ENCODE assay signal across 11 mouse cellular contexts in the genomic region with DNA sequence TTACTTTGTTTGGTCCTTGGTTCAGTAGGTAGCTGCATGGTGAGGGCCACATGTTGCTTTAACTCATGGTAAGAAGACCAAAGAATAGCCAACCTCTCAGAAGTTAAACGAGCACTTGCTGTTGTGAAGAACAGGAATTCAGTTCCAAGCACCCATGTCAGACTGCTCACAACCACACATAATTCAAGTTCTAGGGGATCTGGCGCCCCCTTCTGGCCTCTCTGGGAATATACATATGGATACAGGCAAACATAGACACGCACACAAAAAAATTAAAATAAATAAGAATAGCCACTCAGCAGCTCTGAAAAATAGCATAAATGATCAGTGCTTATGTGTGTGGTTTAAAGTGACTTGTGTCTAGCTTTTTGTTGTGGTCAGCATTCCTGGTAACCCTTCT. TPM values are rescaled to one million over a fixed set of nuclear protein-coding genes. Genes with fewer than 3 reads are reported as not detected.
DNase-seq lines count a peak whose midpoint lies in the region; ATAC-seq and TF ChIP-seq lines count a peak whose summit lies in the region.
"Had no signal": no experiment of that assay in that cellular context is flagged by ENCODE, and none has a peak within 500 bp of the region (broad histone marks: within the 10 kb centered on the region; RNA-seq: fewer than 3 reads in every experiment).

No protein-coding gene starts in this region.

- H3K27me3 ChIP-seq in hindbrain, postnatal 0 days (ENCODE audit: insufficient read depth, low read length), result no peaks in the 10 kb centered on the region
- no peaks in the 10 kb centered on the region for H3K27me3 ChIP-seq in hindbrain, embryonic 10.5 days (ENCODE audit: insufficient read depth, poor library complexity, severe bottlenecking)
- H3K27me3 ChIP-seq: embryonic facial prominence, embryonic 15.5 days; midbrain, embryonic 15.5 days had no signal

- intact Hi-C loops in left cerebral cortex, postnatal 25 days (cut with DNase I), result loop anchor here (5.0 kb wide), 1 partner anchor 47 kb away; a partner anchor contains a TSS

- H3K4me3 ChIP-seq in hindbrain, postnatal 0 days (ENCODE audit: low read length), result no peak overlapping the region
- no peak overlapping the region for H3K4me3 ChIP-seq in hindbrain, embryonic 10.5 days
- H3K4me3 ChIP-seq: embryonic facial prominence, embryonic 15.5 days; midbrain, embryonic 15.5 days had no signal

- peak overlapping the region; percentile 37; the same call in 1 of the 2 replicates for H3K27ac ChIP-seq in hindbrain, postnatal 0 days
- H3K27ac ChIP-seq in hindbrain, embryonic 10.5 days, result no peak overlapping the region
- H3K27ac ChIP-seq: embryonic facial prominence, embryonic 15.5 days; midbrain, embryonic 15.5 days had no signal

- no peak overlapping the region for H3K9ac ChIP-seq in hindbrain, postnatal 0 days (replicated peaks; ENCODE audit: low read length)
- H3K9ac ChIP-seq: embryonic facial prominence, embryonic 15.5 days; midbrain, embryonic 15.5 days had no signal

- DNase-seq in hindbrain, postnatal 0 days (ENCODE audit: low spot score), result no peak
- DNase-seq in hindbrain, embryonic 10.5 days (ENCODE audit: low spot score), result no peak
- peak; percentile 14 to 49 for DNase-seq in spleen, postnatal 10 days (ENCODE audit: low spot score in 2 of 2)
- no peak for DNase-seq in spleen, postnatal 36 days (ENCODE audit: low spot score in 2 of 2)
- DNase-seq in c-Kit-positive CD71-positive TER-119-positive erythroid progenitor cells, embryonic 14.5 days (ENCODE audit: low spot score), result peak; percentile 14
- no peak for DNase-seq in urinary bladder, postnatal 10 days (ENCODE audit: low spot score)
- DNase-seq in left cerebral cortex, adult 11 months (ENCODE audit: low spot score), result no peak
- no peak for DNase-seq in left cerebral cortex, postnatal 25 days (ENCODE audit: low spot score in 2 of 2)
- DNase-seq: heart, postnatal 4 days had no signal

- 71% methylated on average over 3 of the region's 3 CpGs for WGBS in hindbrain, postnatal 0 days
- WGBS in hindbrain, embryonic 10.5 days, result 72% methylated on average over 3 of the region's 3 CpGs

- TF ChIP-seq CTCF in hindbrain, postnatal 0 days (IDR thresholded peaks at IDR 0.05; ENCODE audit: low read depth), result peak; percentile 41; the same call in 1 of the 2 replicates

- no peak overlapping the region for H3K4me2 ChIP-seq in hindbrain, postnatal 0 days (ENCODE audit: low read depth, low read length)
- H3K4me2 ChIP-seq: embryonic facial prominence, embryonic 15.5 days; midbrain, embryonic 15.5 days had no signal

- no peaks in the 10 kb centered on the region for H3K36me3 ChIP-seq in hindbrain, postnatal 0 days (ENCODE audit: insufficient read depth, low read length)
- no peaks in the 10 kb centered on the region for H3K36me3 ChIP-seq in hindbrain, embryonic 10.5 days
- H3K36me3 ChIP-seq: embryonic facial prominence, embryonic 15.5 days; midbrain, embryonic 15.5 days had no signal

- no peaks in the 10 kb centered on the region for H3K4me1 ChIP-seq in hindbrain, postnatal 0 days (ENCODE audit: insufficient read depth, low read length)
- H3K4me1 ChIP-seq in hindbrain, embryonic 10.5 days (replicated peaks), result no peaks in the 10 kb centered on the region
- H3K4me1 ChIP-seq: midbrain, embryonic 15.5 days had no signal

- ATAC-seq in hindbrain, postnatal 0 days, result no peak
- ATAC-seq: midbrain, embryonic 15.5 days had no signal

- H3K9me3 ChIP-seq in hindbrain, postnatal 0 days (ENCODE audit: low read length), result no peaks in the 10 kb centered on the region
- no peaks in the 10 kb centered on the region for H3K9me3 ChIP-seq in hindbrain, embryonic 10.5 days
- H3K9me3 ChIP-seq: embryonic facial prominence, embryonic 15.5 days; midbrain, embryonic 15.5 days had no signal

RNA-seq across cellular contexts. Expression of a gene that starts 0.9 kb away (rescaled TPM):
- total RNA-seq in hindbrain, postnatal 0 days (2014; rRNA removed), result 0.68 and 1.9 TPM in 2 replicates
- 1.4 and 1.5 TPM in 2 replicates for polyA plus RNA-seq in hindbrain, postnatal 0 days (2015; fragmentation: Nextera tagmentation; extraction: Ambion mirVana)
- 0.86 TPM in 1 of 2 replicates, not detected in the other for polyA plus RNA-seq in hindbrain, embryonic 10.5 days (2016; fragmentation: Nextera tagmentation; extraction: Ambion mirVana)
- under 1 TPM; 0.30 to 0.34 TPM for total RNA-seq in left cerebral cortex, postnatal 25 days (2021)
- total RNA-seq: heart, postnatal 4 days had no signal

RNA-seq across cellular contexts. Expression of a gene that starts 47.3 kb away (rescaled TPM):
- 112 and 125 TPM in 2 replicates for total RNA-seq in hindbrain, postnatal 0 days (2014; rRNA removed)
- 21.7 and 22.9 TPM in 2 replicates for polyA plus RNA-seq in hindbrain, postnatal 0 days (2015; fragmentation: Nextera tagmentation; extraction: Ambion mirVana)
- polyA plus RNA-seq in hindbrain, embryonic 10.5 days (2016; fragmentation: Nextera tagmentation; extraction: Ambion mirVana), result 9.2 and 11.8 TPM in 2 replicates
- 10 to 100 TPM; 81.9 to 84.5 TPM for total RNA-seq in left cerebral cortex, postnatal 25 days (2021)

RNA-seq across cellular contexts. Expression of a gene that starts 48.9 kb away (rescaled TPM):
- total RNA-seq in hindbrain, postnatal 0 days (2014; rRNA removed), result 1.8 and 5.4 TPM in 2 replicates
- polyA plus RNA-seq in hindbrain, postnatal 0 days (2015; fragmentation: Nextera tagmentation; extraction: Ambion mirVana), result 5.6 and 6.3 TPM in 2 replicates
- polyA plus RNA-seq in hindbrain, embryonic 10.5 days (2016; fragmentation: Nextera tagmentation; extraction: Ambion mirVana), result 6.8 and 8.2 TPM in 2 replicates
- total RNA-seq in left cerebral cortex, postnatal 25 days (2021), result under 1 TPM; 0.71 to 0.87 TPM

Comparison
In these comparisons a context has a peak if more than half of its experiments do, and no peak if none do; other contexts are left out.
1. DNase-seq: peak in spleen, postnatal 10 days (2 of 2) and c-Kit-positive CD71-positive TER-119-positive erythroid progenitor cells, embryonic 14.5 days (single experiment); none in hindbrain, postnatal 0 days (single experiment), hindbrain, embryonic 10.5 days (single experiment), spleen, postnatal 36 days (0 of 2), urinary bladder, postnatal 10 days (single experiment), left cerebral cortex, adult 11 months (single experiment) and left cerebral cortex, postnatal 25 days (0 of 2).